Mouse (Mus musculus) frontal cortex, adult (tissue): ENCODE measurements around the gene Six2.
"Not testable (repeated sequence)": the region's sequence is repeated elsewhere in the genome, so short reads cannot be mapped to it uniquely, and the experiment has no call there.

Experiments
- ATAC-seq: cut with Nextera tagmentation; 2 replicates; pipeline ENCODE4 v1.9.2; 2017; ENCODE audit warnings: mild to moderate bottlenecking, moderate library complexity, mixed read lengths; ENCODE audit not compliant: low TSS enrichment

Gene Six2

DNA sequence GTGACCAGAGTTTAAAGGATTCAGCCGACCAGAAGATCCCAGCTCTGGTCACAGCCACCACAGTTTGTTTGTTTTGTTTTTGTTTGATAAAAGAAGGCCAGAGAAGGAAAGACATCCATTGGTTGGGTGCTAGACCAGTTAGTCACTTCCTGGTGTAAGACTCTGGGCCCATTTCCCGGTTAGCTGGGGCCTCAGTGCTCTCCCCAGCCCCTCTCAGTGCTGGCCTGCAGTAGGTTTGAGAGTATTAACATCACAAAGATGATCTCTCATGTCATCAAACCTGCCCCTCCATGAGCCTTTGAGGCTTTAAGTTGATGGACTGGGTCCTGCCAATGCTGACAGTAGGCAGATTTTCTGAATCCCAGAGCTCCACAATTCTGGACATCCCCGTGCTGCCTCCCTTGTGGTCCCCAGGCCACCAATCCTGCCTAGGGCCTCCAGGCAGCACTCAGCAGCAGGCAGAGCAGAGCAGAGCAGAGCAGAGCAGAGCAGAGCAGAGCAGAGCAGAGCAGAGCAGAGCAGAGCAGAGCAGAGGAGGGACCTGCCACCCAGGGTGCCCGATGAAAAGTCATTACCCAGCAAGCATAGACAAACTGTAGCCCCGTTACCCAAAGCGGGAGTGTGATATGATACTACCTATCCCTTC lies 2.4 kb upstream of the Six2 start:
- ATAC-seq, result no peak

DNA sequence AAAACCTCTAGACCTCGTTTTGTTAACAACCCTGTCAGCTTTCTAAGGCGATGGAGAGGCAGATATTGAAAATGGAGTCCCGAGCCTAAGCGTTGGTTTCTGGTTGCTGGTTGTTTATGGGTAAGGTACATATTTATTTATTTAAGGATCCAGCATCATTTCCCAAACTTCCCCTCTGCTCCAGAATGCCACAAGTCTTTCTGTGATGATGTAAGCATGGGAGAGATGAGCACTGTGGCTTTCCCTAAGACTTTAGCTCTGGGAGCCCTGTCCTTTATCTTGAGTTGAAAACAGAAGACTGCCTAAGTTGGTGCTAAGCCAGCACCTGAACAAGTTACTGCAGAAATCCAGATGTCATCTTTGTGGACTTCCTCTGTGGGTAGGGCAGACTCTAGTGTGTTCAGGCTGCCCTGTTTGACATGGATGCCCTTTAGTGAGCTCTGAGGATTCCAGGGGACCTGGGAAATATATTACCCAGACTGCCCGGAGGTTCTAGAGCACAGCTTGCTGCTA lies 1.8 kb upstream of the Six2 start:
- no peak for ATAC-seq

DNA sequence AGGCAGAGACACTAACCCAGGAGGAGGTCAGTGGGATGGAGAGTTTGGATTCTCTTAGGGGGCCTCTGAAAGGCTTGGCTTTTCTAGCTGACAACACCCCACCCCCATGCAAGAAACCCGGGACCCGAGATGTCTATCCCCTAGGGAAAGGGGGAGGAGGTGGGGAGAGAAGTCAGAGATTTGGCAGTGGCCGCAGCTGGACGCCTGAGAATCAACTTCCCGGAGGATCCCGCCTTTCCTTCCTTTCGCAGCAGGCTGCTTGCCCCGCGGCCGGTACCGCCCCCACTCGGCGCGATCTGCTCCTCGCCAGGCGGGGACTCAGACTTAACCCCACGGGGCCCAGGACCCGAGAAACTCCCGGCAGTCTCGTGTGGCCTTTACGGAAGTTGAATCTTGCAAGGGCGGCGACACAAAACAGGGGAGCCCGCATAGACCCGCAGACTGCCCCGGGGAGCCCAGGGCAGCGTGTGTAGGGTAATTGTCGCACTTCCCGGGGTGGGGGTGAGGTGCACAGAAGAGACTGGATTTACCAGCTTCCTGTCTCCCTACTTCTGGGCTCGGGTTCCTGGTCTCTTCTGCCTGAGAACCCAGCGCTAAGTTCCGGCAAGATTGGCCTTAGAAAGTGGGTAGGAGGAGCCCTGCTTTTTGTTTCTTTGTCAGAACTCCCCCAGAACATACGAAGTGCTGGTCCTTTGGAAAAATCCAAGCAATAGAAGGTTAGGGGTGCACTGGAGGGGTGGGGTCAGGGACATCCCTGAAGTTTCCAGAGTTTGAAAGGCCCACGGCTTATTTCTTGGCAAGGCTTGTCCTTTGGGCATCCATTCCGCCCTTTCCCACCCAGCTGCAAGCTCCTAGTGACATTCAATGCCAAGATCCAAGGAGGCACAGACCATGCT lies 1.1 kb upstream of the Six2 start:
- no peak for ATAC-seq

GRCm38 (mm10) chr17:85687421-85688235 lies 446 bp downstream of the Six2 start:
- no peak for ATAC-seq

DNA sequence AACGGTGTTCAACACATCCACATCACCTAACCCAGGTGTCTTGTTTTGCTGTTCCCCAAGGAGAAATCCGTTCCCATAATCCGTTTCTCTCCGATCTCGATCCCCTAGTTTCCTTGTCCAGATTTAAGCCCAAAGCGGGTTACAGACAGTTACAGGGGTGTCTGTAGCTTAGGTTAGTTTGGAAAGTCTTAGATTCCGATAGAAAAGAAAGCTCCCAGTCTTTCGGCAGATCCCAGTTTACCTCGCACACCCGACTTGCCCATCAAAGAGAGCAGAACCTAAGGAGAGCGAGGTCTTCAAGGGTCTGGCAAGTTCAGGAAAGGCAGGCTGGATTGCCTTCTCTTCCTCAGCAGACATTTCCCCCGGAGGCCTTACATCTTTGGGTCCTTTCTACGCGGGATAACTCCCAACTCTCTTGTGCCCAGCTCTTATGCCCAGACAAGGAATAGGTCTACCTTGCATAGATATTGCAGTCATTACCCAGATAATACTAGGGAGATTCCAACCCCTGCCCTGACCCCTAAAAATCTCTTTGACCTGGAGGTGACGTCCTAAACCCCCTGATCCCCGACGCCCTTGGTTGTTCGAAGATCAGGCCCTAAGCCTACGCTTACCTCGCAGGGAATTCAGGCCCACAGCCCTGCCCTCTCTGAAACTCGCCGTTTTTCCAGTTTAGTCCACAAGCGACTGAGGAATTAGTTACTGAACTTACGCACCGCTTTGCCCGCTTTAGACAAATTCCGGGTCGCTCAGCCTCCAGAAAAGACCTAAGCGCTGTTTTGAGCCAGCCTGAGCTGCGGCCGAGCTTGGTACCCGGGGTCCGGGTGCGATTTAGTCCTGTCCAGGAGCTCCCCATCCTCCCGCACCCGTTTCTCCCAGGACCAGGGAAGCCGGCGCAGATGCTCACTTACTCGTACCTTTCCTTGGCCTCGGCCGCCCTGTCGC lies 1.3 kb downstream of the Six2 start:
- ATAC-seq, result no peak

DNA sequence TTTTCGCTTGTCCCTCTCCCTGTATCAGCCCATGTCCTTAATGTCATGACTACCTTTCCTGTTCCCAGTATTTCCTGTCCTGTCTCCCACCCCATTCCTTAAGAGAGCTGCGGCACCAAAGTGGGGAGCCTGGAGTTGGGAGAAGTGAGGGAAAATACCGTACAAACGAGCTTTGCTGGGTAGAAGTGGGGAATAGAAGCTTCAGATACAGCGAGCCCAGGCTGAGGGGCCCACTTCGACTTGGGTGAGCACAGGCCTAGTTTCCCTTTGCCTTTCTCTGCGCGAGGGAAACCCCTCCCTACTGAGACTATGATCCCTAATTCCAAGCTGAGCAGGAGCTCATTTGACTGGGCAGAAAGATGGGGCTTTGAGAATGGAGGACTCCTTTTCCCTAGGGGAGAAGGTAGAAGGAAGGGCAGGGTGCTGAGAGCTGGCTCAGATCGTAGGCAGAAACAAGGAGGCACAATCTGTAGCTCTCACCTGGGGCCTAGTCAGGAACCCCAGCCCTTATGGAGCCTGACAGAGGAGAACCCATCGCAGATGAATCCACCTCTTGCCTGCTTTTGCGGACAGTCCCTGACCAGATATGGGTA lies 2.3 kb downstream of the Six2 start:
- no peak for ATAC-seq

GRCm38 (mm10) chr17:85684841-85685688 lies 3.0 kb downstream of the Six2 start:
- ATAC-seq, result no peak

GRCm38 (mm10) chr17:85684436-85684835 lies 3.6 kb downstream of the Six2 start:
- not testable (repeated sequence) for ATAC-seq

GRCm38 (mm10) chr17:85683984-85684307 lies 4.1 kb downstream of the Six2 start:
- ATAC-seq, result no peak

DNA sequence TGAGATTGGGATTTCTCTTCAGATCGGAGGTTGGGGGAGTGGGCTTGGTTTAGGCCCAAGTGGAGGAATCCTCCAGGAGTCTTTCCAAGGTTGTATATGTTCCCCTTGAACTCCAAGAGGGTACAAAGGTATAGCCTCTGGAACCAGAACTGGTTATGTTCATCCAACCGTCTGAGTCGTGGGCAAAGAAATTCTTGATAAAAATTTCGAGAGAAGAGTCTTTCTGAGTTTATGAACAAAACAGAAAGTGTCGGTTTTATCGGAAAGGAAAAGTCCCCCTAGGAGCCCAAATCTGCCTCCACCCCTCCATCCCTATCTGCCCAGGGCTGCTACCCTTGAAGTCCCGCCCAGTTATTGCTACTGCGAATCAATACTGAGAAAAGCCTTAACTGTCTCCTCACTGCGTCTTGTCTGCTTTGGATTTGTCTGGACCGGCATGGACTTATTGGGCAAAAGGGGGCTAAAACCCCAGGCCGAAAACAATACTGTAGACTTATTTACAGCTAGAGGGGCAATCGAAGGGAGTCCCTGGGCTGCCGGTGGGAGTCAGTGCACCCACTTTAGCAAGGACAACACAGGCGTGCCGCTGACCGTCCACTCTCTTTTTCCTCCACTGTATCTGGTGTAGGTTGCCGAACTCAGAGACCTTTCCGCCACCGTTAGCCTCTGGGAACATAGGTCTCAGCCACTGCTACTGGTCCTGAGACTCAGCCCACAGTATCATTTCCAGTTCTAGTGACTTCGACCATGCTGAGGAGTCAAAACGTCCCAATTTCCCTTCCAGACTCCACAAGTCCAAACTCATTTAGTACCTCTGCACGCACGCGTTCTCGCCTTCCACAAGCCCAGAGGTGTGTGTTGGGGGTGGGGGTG lies 4.7 kb downstream of the Six2 start:
- ATAC-seq, result no peak

GRCm38 (mm10) chr17:85682181-85682710 lies 5.8 kb downstream of the Six2 start:
- no peak for ATAC-seq

- ATAC-seq, result no peak
These were observed 6.3 kb downstream of the Six2 start for GRCm38 (mm10) chr17:85681741-85682140.

DNA sequence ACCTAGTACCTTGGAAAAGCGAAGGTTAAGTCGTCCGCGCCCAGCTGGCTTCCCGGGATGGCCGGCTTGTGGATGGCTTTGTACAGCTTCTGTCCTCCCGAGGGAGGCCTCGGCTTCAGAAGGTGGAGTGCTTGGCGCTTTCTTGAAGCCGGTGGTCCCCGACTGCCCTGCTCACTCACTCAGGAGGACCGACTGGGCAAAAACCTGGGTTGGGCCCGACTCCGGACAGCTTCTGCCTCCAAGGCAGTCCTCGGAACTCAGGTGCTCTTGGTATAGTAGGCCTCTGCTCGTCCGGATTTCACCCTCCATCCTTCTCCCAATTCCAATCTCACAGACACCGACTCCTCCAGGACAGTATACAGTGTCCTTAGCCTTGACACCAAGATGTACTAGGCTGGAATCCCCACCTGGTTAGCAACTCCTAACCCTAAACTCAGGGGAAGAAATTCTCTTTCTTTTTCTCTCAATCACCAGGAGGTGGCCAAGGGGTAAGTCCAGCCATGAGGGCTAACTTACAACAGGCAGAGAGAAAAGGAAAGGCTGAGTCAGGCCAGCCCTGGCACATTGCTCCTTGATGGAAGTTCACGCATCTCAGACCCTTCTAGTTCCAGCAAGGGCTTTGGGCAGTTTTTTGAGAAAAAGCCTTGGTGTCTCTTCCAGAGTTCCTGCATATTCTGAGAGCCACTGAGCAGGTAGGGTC lies 7.1 kb downstream of the Six2 start:
- ATAC-seq, result no peak

DNA sequence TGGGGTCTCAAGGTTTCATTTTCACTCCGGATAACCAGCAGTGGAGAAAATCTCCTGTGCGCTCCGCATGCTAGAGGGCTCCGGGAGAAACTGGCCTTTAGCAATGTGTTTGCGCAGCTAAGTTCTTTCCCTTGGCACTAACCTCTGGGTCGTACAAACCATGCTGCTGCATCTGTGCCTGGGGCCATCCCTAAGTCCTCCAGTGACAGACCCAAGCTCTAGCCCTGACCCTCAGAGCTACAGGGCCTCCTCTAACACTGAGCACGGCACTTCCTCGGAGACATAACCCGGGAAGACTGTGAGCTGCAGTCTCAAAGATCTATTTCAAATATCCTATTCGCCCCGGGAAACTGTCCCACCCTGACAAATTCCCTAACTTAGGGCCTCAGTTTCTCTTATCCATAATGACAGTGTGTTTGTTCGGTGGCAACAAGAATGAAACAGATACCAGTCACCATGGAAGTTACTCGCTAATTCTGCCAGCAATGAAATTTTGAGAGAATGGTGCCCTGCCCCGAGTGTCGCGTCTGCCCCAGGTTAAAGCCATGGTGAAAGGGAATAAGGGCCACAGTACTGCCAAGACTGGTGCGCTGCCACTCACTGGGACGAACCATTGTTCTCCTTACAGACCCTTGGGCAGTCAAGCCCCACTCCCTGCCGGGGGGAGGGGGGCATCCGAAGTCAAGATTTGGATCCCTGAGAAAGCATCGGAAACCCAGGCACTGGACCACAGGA lies 7.8 kb downstream of the Six2 start:
- ATAC-seq, result no peak

DNA sequence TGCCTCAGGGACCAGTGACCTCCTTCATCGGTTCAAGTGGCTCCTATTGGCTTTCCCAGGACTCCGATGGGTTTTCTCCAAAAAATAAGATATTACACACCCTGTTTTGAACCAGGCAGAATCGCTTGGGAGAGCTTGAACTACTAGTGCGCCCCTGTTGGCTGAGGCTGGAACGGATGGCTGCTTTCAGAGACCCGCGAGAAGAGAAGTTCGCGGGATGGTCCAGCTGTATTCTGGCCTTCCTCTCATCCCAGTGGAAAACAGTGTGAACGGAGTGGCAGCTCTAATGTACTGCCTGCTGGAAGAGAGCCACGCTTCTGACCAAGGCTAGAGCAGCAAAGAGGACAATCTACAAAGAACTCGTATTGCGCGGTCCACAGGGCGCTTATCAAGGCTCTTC lies 8.4 kb downstream of the Six2 start:
- no peak for ATAC-seq

GRCm38 (mm10) chr17:85664618-85665320 lies 23.3 kb downstream of the Six2 start:
- ATAC-seq, result peak; percentile 96

GRCm38 (mm10) chr17:85664202-85664601 lies 23.9 kb downstream of the Six2 start:
- ATAC-seq, result no peak
